Comparison of ENCODE assay signal across 16 mouse cellular contexts in genomic region chr9:119803845-119804500, GRCm38 (mm10). TPM values are rescaled to one million over a fixed set of nuclear protein-coding genes. Genes with fewer than 3 reads are reported as not detected.
DNase-seq lines count a peak whose midpoint lies in the region; ATAC-seq lines count a peak whose summit lies in the region.
"Had no signal": no experiment of that assay in that cellular context is flagged by ENCODE, and none has a peak within 500 bp of the region (broad histone marks: within the 10 kb centered on the region; RNA-seq: fewer than 3 reads in every experiment).

No protein-coding gene starts in this region.

- no peak for ATAC-seq in neural tube, embryonic 14.5 days (ENCODE audit: low read depth)
- no peak for ATAC-seq in neural tube, embryonic 15.5 days (ENCODE audit: low FRiP score)
- no peak for ATAC-seq in hindbrain, embryonic 13.5 days (ENCODE audit: low FRiP score)
- ATAC-seq in midbrain, embryonic 16.5 days: 0 out of 2 replicates have a peak, but pooled peaks have one; percentile 8

- no peaks in the 10 kb centered on the region for H3K9me3 ChIP-seq in neural tube, embryonic 14.5 days (ENCODE audit: control insufficient read depth, low read length)
- H3K9me3 ChIP-seq in neural tube, embryonic 15.5 days (replicated peaks): no peaks in the 10 kb centered on the region
- H3K9me3 ChIP-seq in forebrain, embryonic 10.5 days: no peaks in the 10 kb centered on the region
- H3K9me3 ChIP-seq in hindbrain, embryonic 13.5 days: no peaks in the 10 kb centered on the region
- H3K9me3 ChIP-seq in midbrain, embryonic 16.5 days (replicated peaks; ENCODE audit: control insufficient read depth, low read length, poor library complexity, severe bottlenecking): no peaks in the 10 kb centered on the region

- DNase-seq in forebrain, embryonic 10.5 days (ENCODE audit: extremely low spot score, low spot score): peak; percentile 18
- no peak for DNase-seq in urinary bladder, postnatal 10 days (ENCODE audit: low spot score)
- DNase-seq in heart, postnatal 36 days: no peak
- DNase-seq: cerebellum, adult 18-20 months; heart, adult 18-20 months; heart, postnatal 14 days; kidney, adult 18-20 months; lung, adult 2 months had no signal

- no peak overlapping the region for H3K4me3 ChIP-seq in neural tube, embryonic 14.5 days (ENCODE audit: low read depth, low read length)
- no peak overlapping the region for H3K4me3 ChIP-seq in neural tube, embryonic 15.5 days (replicated peaks)
- H3K4me3 ChIP-seq in forebrain, embryonic 10.5 days: peak overlapping the region; percentile 35; the same call in 1 of the 2 replicates
- H3K4me3 ChIP-seq in hindbrain, embryonic 13.5 days: no peak overlapping the region
- no peak overlapping the region for H3K4me3 ChIP-seq in midbrain, embryonic 16.5 days (ENCODE audit: low read depth, low read length)
- H3K4me3 ChIP-seq: left cerebral cortex, adult 2 months; megakaryocyte, embryonic 14.5 days had no signal

- H3K36me3 ChIP-seq in neural tube, embryonic 14.5 days (ENCODE audit: control insufficient read depth, insufficient read depth, low read length): no peaks in the 10 kb centered on the region
- H3K36me3 ChIP-seq in neural tube, embryonic 15.5 days: no peaks in the 10 kb centered on the region
- H3K36me3 ChIP-seq in forebrain, embryonic 10.5 days (replicated peaks): no peaks in the 10 kb centered on the region
- no peaks in the 10 kb centered on the region for H3K36me3 ChIP-seq in hindbrain, embryonic 13.5 days
- H3K36me3 ChIP-seq in midbrain, embryonic 16.5 days (ENCODE audit: control insufficient read depth, insufficient read depth, low read length): no peaks in the 10 kb centered on the region

- no peak overlapping the region for H3K4me2 ChIP-seq in neural tube, embryonic 14.5 days (ENCODE audit: low read depth, low read length)
- H3K4me2 ChIP-seq in neural tube, embryonic 15.5 days: no peak overlapping the region
- H3K4me2 ChIP-seq in hindbrain, embryonic 13.5 days: 0 out of 2 replicates have a peak overlapping the region, but pooled peaks have one; percentile 10
- no peak overlapping the region for H3K4me2 ChIP-seq in midbrain, embryonic 16.5 days (ENCODE audit: low read length)

- H3K27me3 ChIP-seq in neural tube, embryonic 14.5 days (ENCODE audit: control insufficient read depth, insufficient read depth, low read length): no peaks in the 10 kb centered on the region
- no peaks in the 10 kb centered on the region for H3K27me3 ChIP-seq in neural tube, embryonic 15.5 days (replicated peaks)
- H3K27me3 ChIP-seq in forebrain, embryonic 10.5 days (ENCODE audit: poor library complexity, severe bottlenecking): peaks cover 6% of the 10 kb centered on the region; the same call in 1 of the 2 replicates
- 0 out of 2 replicates have a peak, but pooled peaks cover 9% of the 10 kb centered on the region for H3K27me3 ChIP-seq in hindbrain, embryonic 13.5 days
- no peaks in the 10 kb centered on the region; the same call in 1 of the 2 replicates for H3K27me3 ChIP-seq in midbrain, embryonic 16.5 days (ENCODE audit: control insufficient read depth, insufficient read depth, low read depth, low read length)

- WGBS in neural tube, embryonic 14.5 days: 62% methylated on average over 15 of the region's 15 CpGs
- WGBS in neural tube, embryonic 15.5 days: 54% methylated on average over 15 of the region's 15 CpGs
- 51% methylated on average over 15 of the region's 15 CpGs for WGBS in forebrain, embryonic 10.5 days
- whole genome bisulfite sequencing in hindbrain, embryonic 13.5 days: 57% methylated on average over 15 of the region's 15 CpGs
- 22% methylated on average over 15 of the region's 15 CpGs for WGBS in midbrain, embryonic 16.5 days

- 0 out of 2 replicates have a peak, but pooled peaks cover 12% of the 10 kb centered on the region for H3K4me1 ChIP-seq in neural tube, embryonic 14.5 days (ENCODE audit: control insufficient read depth, insufficient read depth, low read length)
- H3K4me1 ChIP-seq in neural tube, embryonic 15.5 days: peaks cover 14% of the 10 kb centered on the region
- H3K4me1 ChIP-seq in forebrain, embryonic 10.5 days: peaks cover 59% of the 10 kb centered on the region
- peaks cover 28% of the 10 kb centered on the region for H3K4me1 ChIP-seq in hindbrain, embryonic 13.5 days (replicated peaks)
- peaks cover 27% of the 10 kb centered on the region for H3K4me1 ChIP-seq in midbrain, embryonic 16.5 days (ENCODE audit: control insufficient read depth, insufficient read depth, low read length)

- intact Hi-C loops in heart, postnatal 36 days (cut with DNase I): no loop called here

- no peak overlapping the region for H3K9ac ChIP-seq in neural tube, embryonic 14.5 days (replicated peaks; ENCODE audit: low read depth, low read length)
- no peak overlapping the region for H3K9ac ChIP-seq in neural tube, embryonic 15.5 days (replicated peaks)
- no peak overlapping the region; the same call in 1 of the 2 replicates for H3K9ac ChIP-seq in hindbrain, embryonic 13.5 days
- H3K9ac ChIP-seq in midbrain, embryonic 16.5 days (ENCODE audit: low read depth, low read length): no peak overlapping the region; the same call in 1 of the 2 replicates

- H3K27ac ChIP-seq in neural tube, embryonic 14.5 days (ENCODE audit: low read depth, low read length): 0 out of 2 replicates have a peak overlapping the region, but pooled peaks have one; percentile 34
- no peak overlapping the region for H3K27ac ChIP-seq in neural tube, embryonic 15.5 days (replicated peaks)
- H3K27ac ChIP-seq in forebrain, embryonic 10.5 days: peak overlapping the region; percentile 90
- H3K27ac ChIP-seq in hindbrain, embryonic 13.5 days: peak overlapping the region; percentile 48
- peak overlapping the region; percentile 58 for H3K27ac ChIP-seq in midbrain, embryonic 16.5 days (ENCODE audit: low read length)
- H3K27ac ChIP-seq: left cerebral cortex, adult 2 months had no signal

RNA-seq across cellular contexts. Expression of gene Scn11a, which starts 21.3 kb away (rescaled TPM):
- 0.13 and 1.4 TPM in 2 replicates for polyA plus RNA-seq in neural tube, embryonic 14.5 days (2014; fragmentation: Nextera tagmentation; extraction: Ambion mirVana)
- polyA plus RNA-seq in neural tube, embryonic 15.5 days (2015; fragmentation: Nextera tagmentation; extraction: Ambion mirVana): 0.70 and 1.3 TPM in 2 replicates
- polyA plus RNA-seq in forebrain, embryonic 10.5 days (2016; fragmentation: Nextera tagmentation; extraction: Ambion mirVana): 0.78 and 1.3 TPM in 2 replicates
- polyA plus RNA-seq in hindbrain, embryonic 13.5 days (2015; fragmentation: Nextera tagmentation; extraction: Ambion mirVana): 0.04 and 0.14 TPM in 2 replicates
- 0.20 TPM in 2 replicates for polyA plus RNA-seq in midbrain, embryonic 16.5 days (2015; fragmentation: Nextera tagmentation; extraction: Ambion mirVana)
- total RNA-seq in heart, postnatal 36 days (2021): under 1 TPM in 1 of 2 experiments, not detected in 1; 0.05 TPM
- polyA plus RNA-seq: cortical plate, adult 2 months; neural tube, embryonic 11.5 days had no signal
